In genomic region chr4:32507041-32507440, GRCm38 (mm10) we compare ENCODE assay signal across 10 mouse cellular contexts.
DNase-seq lines count a peak whose midpoint lies in the region; ATAC-seq and TF ChIP-seq lines count a peak whose summit lies in the region.
"Had no signal": no experiment of that assay in that cellular context is flagged by ENCODE, and none has a peak within 500 bp of the region (broad histone marks: within the 10 kb centered on the region; RNA-seq: fewer than 3 reads in every experiment).

No protein-coding gene starts in this region.

- TF ChIP-seq CTCF in layer of hippocampus, adult 2 months (conservative IDR thresholded peaks at IDR 0.05), result no peak

- peaks cover 9% of the 10 kb centered on the region; the same call in 1 of the 2 replicates for H3K4me1 ChIP-seq in midbrain, embryonic 11.5 days (ENCODE audit: control insufficient read depth, insufficient read depth, low read length)
- peaks cover 31% of the 10 kb centered on the region for H3K4me1 ChIP-seq in midbrain, embryonic 16.5 days (ENCODE audit: control insufficient read depth, insufficient read depth, low read length)

- H3K27me3 ChIP-seq in midbrain, embryonic 11.5 days (ENCODE audit: control insufficient read depth, insufficient read depth, low read length), result no peaks in the 10 kb centered on the region
- no peaks in the 10 kb centered on the region for H3K27me3 ChIP-seq in midbrain, embryonic 16.5 days (ENCODE audit: control insufficient read depth, insufficient read depth, low read depth, low read length)

- 91% methylated on average over 6 of the region's 6 CpGs for WGBS in midbrain, embryonic 11.5 days
- WGBS in midbrain, embryonic 16.5 days, result 83% methylated on average over 6 of the region's 6 CpGs

- no peak overlapping the region for H3K4me3 ChIP-seq in midbrain, embryonic 11.5 days (ENCODE audit: low read depth, low read length)
- H3K4me3 ChIP-seq in midbrain, embryonic 16.5 days (ENCODE audit: low read depth, low read length), result no peak overlapping the region
- H3K4me3 ChIP-seq in layer of hippocampus, adult 2 months, result no peak overlapping the region

- H3K9me3 ChIP-seq in midbrain, embryonic 11.5 days (ENCODE audit: control insufficient read depth, low read length), result no peaks in the 10 kb centered on the region
- no peaks in the 10 kb centered on the region for H3K9me3 ChIP-seq in midbrain, embryonic 16.5 days (replicated peaks; ENCODE audit: control insufficient read depth, low read length, poor library complexity, severe bottlenecking)

- H3K27ac ChIP-seq in midbrain, embryonic 11.5 days (ENCODE audit: low read depth, low read length), result no peak overlapping the region
- no peak overlapping the region for H3K27ac ChIP-seq in midbrain, embryonic 16.5 days (ENCODE audit: low read length)
- H3K27ac ChIP-seq in layer of hippocampus, adult 2 months, result no peak overlapping the region
- H3K27ac ChIP-seq: macrophage had no signal

- H3K36me3 ChIP-seq in midbrain, embryonic 11.5 days (ENCODE audit: control insufficient read depth, insufficient read depth, low read length), result no peaks in the 10 kb centered on the region
- no peaks in the 10 kb centered on the region; the same call in 1 of the 2 replicates for H3K36me3 ChIP-seq in midbrain, embryonic 16.5 days (ENCODE audit: control insufficient read depth, insufficient read depth, low read length)

- no peak overlapping the region for H3K9ac ChIP-seq in midbrain, embryonic 11.5 days (ENCODE audit: low read length)
- no peak overlapping the region for H3K9ac ChIP-seq in midbrain, embryonic 16.5 days (ENCODE audit: low read depth, low read length)

- DNase-seq in frontal cortex, adult 2 months (ENCODE audit: extremely low spot score in 1 of 2, low spot score in 1 of 2), result no peak
- peak; percentile 23 for DNase-seq in midbrain, embryonic 11.5 days (ENCODE audit: low spot score, missing footprints)
- DNase-seq in kidney, adult 9 months, result peak; percentile 38
- no peak for DNase-seq in T-cell, adult 2 months (ENCODE audit: low spot score)
- no peak for DNase-seq in layer of hippocampus, adult 2 months (ENCODE audit: low spot score in 2 of 2)
- no peak for DNase-seq in layer of hippocampus, adult 9-10 months (ENCODE audit: low spot score)
- DNase-seq: right cerebral cortex, postnatal 14 days had no signal

- ATAC-seq in frontal cortex, adult (ENCODE audit: low TSS enrichment), result peak; percentile 38
- ATAC-seq in midbrain, embryonic 11.5 days (ENCODE audit: low FRiP score), result no peak
- ATAC-seq in midbrain, embryonic 16.5 days, result no peak

- no peak overlapping the region for H3K4me2 ChIP-seq in midbrain, embryonic 11.5 days
- no peak overlapping the region for H3K4me2 ChIP-seq in midbrain, embryonic 16.5 days (ENCODE audit: low read length)

Comparison
In these comparisons a context has a peak if more than half of its experiments do, and no peak if none do; other contexts are left out.
1. DNase-seq: peak in midbrain, embryonic 11.5 days (single experiment) and kidney, adult 9 months (single experiment); none in frontal cortex, adult 2 months (0 of 2), T-cell, adult 2 months (single experiment), layer of hippocampus, adult 2 months (0 of 2) and layer of hippocampus, adult 9-10 months (single experiment).